Mouse (Mus musculus): ENCODE data around the gene Limk2. TPM values are rescaled to one million over a fixed set of nuclear protein-coding genes. Genes with fewer than 3 reads are reported as not detected.
A peak's percentile ranks its signal among the peaks of the same experiment; 100 is the strongest.

Gene Limk2
- total RNA-seq, 1 experiment, result 80.5 TPM

GRCm38 (mm10) chr11:3396562-3396961 lies 12.4 kb downstream of the Limk2 start:
- no peak for TF ChIP-seq MAFK (IDR thresholded peaks at IDR 0.05; ENCODE audit: insufficient read depth, low read depth, low read length)
- TF ChIP-seq ZC3H11A (IDR thresholded peaks at IDR 0.05; ENCODE audit: borderline replicate concordance, low read depth, low read length), result no peak
- Histone ChIP-seq H3K4me1 (ENCODE audit: control insufficient read depth in 2 of 2, insufficient read depth in 2 of 2, low read length in 2 of 2, poor library complexity in 1 of 2) (peaks cover 3 to 18% of the 10 kb centered on the region in 2 experiments), H3K4me3 (ENCODE audit: insufficient read depth in 1 of 2, low read depth in 1 of 2, low read length in 2 of 2, poor library complexity in 1 of 2, severe bottlenecking in 1 of 2) (no peak overlapping the region), H3K9me3 (ENCODE audit: control insufficient read depth, insufficient read depth, low read depth, low read length) (no peaks in the 10 kb centered on the region), H3K27ac (ENCODE audit: insufficient read depth, low read depth, low read length, poor library complexity, severe bottlenecking) (no peak overlapping the region), H3K9ac (ENCODE audit: insufficient read depth, low read depth, low read length, poor library complexity, severe bottlenecking) (0 out of 2 replicates have a peak overlapping the region, but pooled peaks have one; percentile 11), H3K36me3 (ENCODE audit: control insufficient read depth, insufficient read depth, low read length, poor library complexity, severe bottlenecking) (peaks cover 7% of the 10 kb centered on the region)
- in situ Hi-C loops (cut with MboI; ENCODE audit: low sequenced_read_pairs in 2 of 2, unreplicated experiment in 2 of 2), result no loop called here
- DNase-seq (ENCODE audit: low read depth, low spot score), result no peak

DNA sequence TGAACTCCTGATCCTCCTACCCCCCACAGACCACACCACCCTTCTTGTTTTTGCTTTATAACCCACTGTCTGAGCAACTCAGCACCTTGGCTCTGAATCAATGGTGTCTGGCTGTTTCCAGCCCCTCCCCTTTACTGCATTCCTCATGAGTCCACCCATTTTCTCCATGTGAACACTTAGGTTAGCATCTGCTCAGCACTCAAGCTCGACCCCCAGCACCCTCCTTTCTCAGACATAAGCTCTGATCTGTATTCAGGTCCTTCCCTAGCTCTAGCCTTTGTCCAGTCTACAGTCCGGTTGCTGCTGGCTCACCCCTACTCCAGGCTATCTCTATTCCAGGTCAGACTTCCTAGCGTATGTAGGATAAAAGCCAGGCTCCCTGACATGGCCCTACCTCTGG lies 12.9 kb downstream of the Limk2 start:
- in situ Hi-C loops (cut with MboI; ENCODE audit: low sequenced_read_pairs in 2 of 2, unreplicated experiment in 2 of 2), result no loop called here
- TF ChIP-seq ZC3H11A (IDR thresholded peaks at IDR 0.05; ENCODE audit: borderline replicate concordance, low read depth, low read length), result no peak
- TF ChIP-seq HCFC1 (IDR thresholded peaks at IDR 0.05; ENCODE audit: borderline replicate concordance, insufficient read depth, low read length), result no peak
- no peak for TF ChIP-seq CHD2 (IDR thresholded peaks at IDR 0.05; ENCODE audit: low read depth, low read length)
- no peak for TF ChIP-seq MAFK (IDR thresholded peaks at IDR 0.05; ENCODE audit: insufficient read depth, low read depth, low read length)
- no peak for TF ChIP-seq ZNF384 (IDR thresholded peaks at IDR 0.05; ENCODE audit: low read depth, low read length)
- Histone ChIP-seq H3K36me3 (ENCODE audit: control insufficient read depth, insufficient read depth, low read length, poor library complexity, severe bottlenecking) (peaks cover 7% of the 10 kb centered on the region), H3K4me1 (ENCODE audit: control insufficient read depth in 2 of 2, insufficient read depth in 2 of 2, low read length in 2 of 2, poor library complexity in 1 of 2) (peaks cover 3 to 18% of the 10 kb centered on the region in 2 experiments), H3K27ac (ENCODE audit: insufficient read depth, low read depth, low read length, poor library complexity, severe bottlenecking) (0 out of 2 replicates have a peak overlapping the region, but pooled peaks have one; percentile 24), H3K9ac (ENCODE audit: insufficient read depth, low read depth, low read length, poor library complexity, severe bottlenecking) (peak overlapping the region; percentile 11; the same call in 1 of the 2 replicates), H3K9me3 (ENCODE audit: control insufficient read depth, insufficient read depth, low read depth, low read length) (no peaks in the 10 kb centered on the region), H3K4me3 (ENCODE audit: insufficient read depth in 1 of 2, low read depth in 1 of 2, low read length in 2 of 2, poor library complexity in 1 of 2, severe bottlenecking in 1 of 2) (no peak overlapping the region)
- DNase-seq (ENCODE audit: low read depth, low spot score), result no peak

- Histone ChIP-seq H3K9ac (ENCODE audit: insufficient read depth, low read depth, low read length, poor library complexity, severe bottlenecking) (no peak overlapping the region), H3K36me3 (ENCODE audit: control insufficient read depth, insufficient read depth, low read length, poor library complexity, severe bottlenecking) (peaks cover 7% of the 10 kb centered on the region), H3K4me1 (ENCODE audit: control insufficient read depth in 2 of 2, insufficient read depth in 2 of 2, low read length in 2 of 2, poor library complexity in 1 of 2) (peaks cover 3 to 25% of the 10 kb centered on the region in 2 experiments), H3K27ac (ENCODE audit: insufficient read depth, low read depth, low read length, poor library complexity, severe bottlenecking) (no peak overlapping the region), H3K9me3 (ENCODE audit: control insufficient read depth, insufficient read depth, low read depth, low read length) (no peaks in the 10 kb centered on the region), H3K4me3 (ENCODE audit: insufficient read depth in 1 of 2, low read depth in 1 of 2, low read length in 2 of 2, poor library complexity in 1 of 2, severe bottlenecking in 1 of 2) (no peak overlapping the region)
- in situ Hi-C loops (cut with MboI; ENCODE audit: low sequenced_read_pairs in 2 of 2, unreplicated experiment in 2 of 2), result no loop called here
- TF ChIP-seq ZC3H11A (IDR thresholded peaks at IDR 0.05; ENCODE audit: borderline replicate concordance, low read depth, low read length) (no peak), ZNF384 (IDR thresholded peaks at IDR 0.05; ENCODE audit: low read depth, low read length) (no peak), HCFC1 (IDR thresholded peaks at IDR 0.05; ENCODE audit: borderline replicate concordance, insufficient read depth, low read length) (no peak), CHD2 (IDR thresholded peaks at IDR 0.05; ENCODE audit: low read depth, low read length) (no peak), MAFK (IDR thresholded peaks at IDR 0.05; ENCODE audit: insufficient read depth, low read depth, low read length) (no peak)
- no peak for DNase-seq (ENCODE audit: low read depth, low spot score)
Measured at GRCm38 (mm10) chr11:3394520-3394919, 14.5 kb downstream of the Limk2 start.

GRCm38 (mm10) chr11:3392526-3392925 lies 16.5 kb downstream of the Limk2 start:
- H3K4me1 ChIP-seq (ENCODE audit: control insufficient read depth in 2 of 2, insufficient read depth in 2 of 2, low read length in 2 of 2, poor library complexity in 1 of 2), result peaks cover 3 to 25% of the 10 kb centered on the region in 2 experiments
- no peaks in the 10 kb centered on the region for H3K9me3 ChIP-seq (ENCODE audit: control insufficient read depth, insufficient read depth, low read depth, low read length)
- H3K9ac ChIP-seq (ENCODE audit: insufficient read depth, low read depth, low read length, poor library complexity, severe bottlenecking), result no peak overlapping the region; the same call in 1 of the 2 replicates
- DNase-seq (ENCODE audit: low read depth, low spot score), result no peak
- H3K27ac ChIP-seq (ENCODE audit: insufficient read depth, low read depth, low read length, poor library complexity, severe bottlenecking), result no peak overlapping the region
- TF ChIP-seq ZNF384 (IDR thresholded peaks at IDR 0.05; ENCODE audit: low read depth, low read length) (no peak), HCFC1 (IDR thresholded peaks at IDR 0.05; ENCODE audit: borderline replicate concordance, insufficient read depth, low read length) (no peak), MAFK (IDR thresholded peaks at IDR 0.05; ENCODE audit: insufficient read depth, low read depth, low read length) (no peak), CHD2 (IDR thresholded peaks at IDR 0.05; ENCODE audit: low read depth, low read length) (no peak), ZC3H11A (IDR thresholded peaks at IDR 0.05; ENCODE audit: borderline replicate concordance, low read depth, low read length) (no peak)
- no peak overlapping the region for H3K4me3 ChIP-seq (ENCODE audit: insufficient read depth in 1 of 2, low read depth in 1 of 2, low read length in 2 of 2, poor library complexity in 1 of 2, severe bottlenecking in 1 of 2)
- H3K36me3 ChIP-seq (ENCODE audit: control insufficient read depth, insufficient read depth, low read length, poor library complexity, severe bottlenecking), result peaks cover 6% of the 10 kb centered on the region
- in situ Hi-C loops (cut with MboI; ENCODE audit: low sequenced_read_pairs in 2 of 2, unreplicated experiment in 2 of 2), result no loop called here

DNA sequence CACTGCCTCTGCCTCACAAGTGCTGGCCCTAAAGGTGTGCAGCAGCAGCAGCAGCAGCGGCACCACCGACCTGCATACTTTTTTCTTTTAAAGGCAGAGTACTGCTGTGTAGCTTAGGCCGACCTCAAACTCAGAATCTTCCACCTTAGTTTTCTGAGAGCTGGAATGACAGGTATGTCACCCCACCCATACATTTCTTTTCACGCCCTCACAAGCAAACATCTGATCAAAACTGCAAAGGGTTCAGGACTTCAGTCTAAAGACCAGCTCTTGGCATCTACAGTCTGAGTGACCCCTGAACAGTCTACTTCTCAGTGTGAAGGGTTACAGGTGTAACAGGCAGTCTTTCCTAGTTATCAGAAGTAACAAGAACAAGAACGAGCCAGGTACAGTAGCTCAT lies 18.2 kb downstream of the Limk2 start:
- TF ChIP-seq CHD2 (IDR thresholded peaks at IDR 0.05; ENCODE audit: low read depth, low read length) (no peak), HCFC1 (IDR thresholded peaks at IDR 0.05; ENCODE audit: borderline replicate concordance, insufficient read depth, low read length) (no peak)
- no peak overlapping the region for H3K9ac ChIP-seq (ENCODE audit: insufficient read depth, low read depth, low read length, poor library complexity, severe bottlenecking)
- no peak overlapping the region for H3K4me3 ChIP-seq (ENCODE audit: insufficient read depth in 1 of 2, low read depth in 1 of 2, low read length in 2 of 2, poor library complexity in 1 of 2, severe bottlenecking in 1 of 2)
- no peak for DNase-seq (ENCODE audit: low read depth, low spot score)
- no peaks in the 10 kb centered on the region for H3K9me3 ChIP-seq (ENCODE audit: control insufficient read depth, insufficient read depth, low read depth, low read length)
- in situ Hi-C loops (cut with MboI; ENCODE audit: low sequenced_read_pairs in 2 of 2, unreplicated experiment in 2 of 2), result no loop called here
- peaks cover 2 to 13% of the 10 kb centered on the region in 2 experiments; a peak in 3 of 4 replicates for H3K4me1 ChIP-seq (ENCODE audit: control insufficient read depth in 2 of 2, insufficient read depth in 2 of 2, low read length in 2 of 2, poor library complexity in 1 of 2)
- H3K27ac ChIP-seq (ENCODE audit: insufficient read depth, low read depth, low read length, poor library complexity, severe bottlenecking), result peak overlapping the region; percentile 40; the same call in 1 of the 2 replicates
- peaks cover 8% of the 10 kb centered on the region for H3K36me3 ChIP-seq (ENCODE audit: control insufficient read depth, insufficient read depth, low read length, poor library complexity, severe bottlenecking)
